Mouse (Mus musculus) liver, embryonic 15.5 days (tissue): ENCODE results near the gene Sntg2. TPM values are rescaled to one million over a fixed set of nuclear protein-coding genes. Genes with fewer than 3 reads are reported as not detected.

Experiments used
- ATAC-seq: fragments of 200-750 bp; cut with Nextera tagmentation; 2 replicates; pipeline ENCODE4 v1.8.0; 2017; ENCODE audit warnings: moderate number of reproducible peaks, mild to moderate bottlenecking, moderate library complexity; ENCODE audit not compliant: insufficient read depth
- H3K27ac ChIP-seq: fragments of 300-500 bp; sonication (generic); replicated peaks from 2 replicates; pipeline ENCODE4 v1.5.1; 2015; ENCODE audit warnings: mild to moderate bottlenecking, inconsistent platforms
- H3K27me3 ChIP-seq: fragments of 300-500 bp; sonication (generic); 2 replicates; pipeline ENCODE4 v1.6.1; 2015; ENCODE audit warnings: mild to moderate bottlenecking, inconsistent platforms
- H3K36me3 ChIP-seq: fragments of 300-500 bp; sonication (generic); replicated peaks from 2 replicates; pipeline ENCODE4 v1.6.1; 2015; ENCODE audit warnings: moderate library complexity, mild to moderate bottlenecking, inconsistent platforms
- H3K4me1 ChIP-seq: fragments of 300-500 bp; sonication (generic); replicated peaks from 2 replicates; pipeline ENCODE4 v1.6.1; 2015; ENCODE audit warnings: inconsistent platforms
- H3K4me2 ChIP-seq: fragments of 300-500 bp; sonication (generic); 2 replicates; pipeline ENCODE4 v1.6.1; 2015; ENCODE audit warnings: moderate library complexity, mild to moderate bottlenecking, inconsistent platforms
- H3K4me3 ChIP-seq: fragments of 300-500 bp; sonication (generic); replicated peaks from 2 replicates; pipeline ENCODE4 v1.5.1; 2015; ENCODE audit warnings: mild to moderate bottlenecking, inconsistent platforms
- H3K9ac ChIP-seq: fragments of 300-500 bp; sonication (generic); 2 replicates; pipeline ENCODE4 v1.6.1; 2015; ENCODE audit warnings: moderate library complexity, mild to moderate bottlenecking, inconsistent platforms
- H3K9me3 ChIP-seq: fragments of 300-500 bp; sonication (generic); replicated peaks from 2 replicates; pipeline ENCODE4 v1.6.1; 2016; ENCODE audit warnings: inconsistent platforms
- WGBS: fragments of 180-500 bp; shearing (Covaris S2); methylation state at CpG from one replicate; pipeline ENCODE4 v1.1.7; 2015; ENCODE audit warnings: mixed read lengths; ENCODE audit not compliant: insufficient replicate concordance; 5-methylcytosine and 5-hydroxymethylcytosine counted together
- polyA plus RNA-seq: library from polyadenylated mRNA; unstranded; fragments of >200 nt; fragmentation: Nextera tagmentation; extraction: Ambion mirVana; gene quantifications from 2 replicates; pipeline ENCODE4 v1.2.1, GENCODE M21; 2015

The Sntg2 gene
- polyA plus RNA-seq, 1 experiment from 2014 or later = 0.10 TPM

DNA sequence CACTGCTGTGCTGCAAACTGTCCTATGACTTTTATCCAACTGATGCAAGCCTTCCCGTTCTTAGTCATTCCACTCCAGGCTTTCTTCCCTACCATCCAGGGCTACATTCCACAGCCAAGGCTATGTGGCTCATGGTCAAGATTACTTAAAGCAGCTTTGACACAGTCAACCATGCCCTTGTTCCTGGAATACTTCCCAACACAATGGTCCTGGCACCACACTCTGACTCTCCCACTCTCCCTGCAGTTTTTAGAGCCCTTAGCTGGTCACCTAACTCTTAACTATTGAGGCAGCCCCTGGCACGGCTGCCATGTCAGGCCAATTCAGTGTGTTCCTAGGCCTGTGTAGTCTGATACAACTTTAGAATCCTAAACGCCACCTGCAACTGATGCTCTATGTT is 212.7 kb downstream of the Sntg2 start:
- Histone ChIP-seq H3K36me3 (no peaks in the 10 kb centered on the region), H3K4me3 (no peak overlapping the region), H3K4me2 (no peak overlapping the region), H3K27ac (no peak overlapping the region), H3K9me3 (no peaks in the 10 kb centered on the region), H3K9ac (no peak overlapping the region), H3K4me1 (no peaks in the 10 kb centered on the region), H3K27me3 (no peaks in the 10 kb centered on the region)
- no peak for ATAC-seq
- 65% methylated on average over 3 of the region's 3 CpGs for WGBS

DNA sequence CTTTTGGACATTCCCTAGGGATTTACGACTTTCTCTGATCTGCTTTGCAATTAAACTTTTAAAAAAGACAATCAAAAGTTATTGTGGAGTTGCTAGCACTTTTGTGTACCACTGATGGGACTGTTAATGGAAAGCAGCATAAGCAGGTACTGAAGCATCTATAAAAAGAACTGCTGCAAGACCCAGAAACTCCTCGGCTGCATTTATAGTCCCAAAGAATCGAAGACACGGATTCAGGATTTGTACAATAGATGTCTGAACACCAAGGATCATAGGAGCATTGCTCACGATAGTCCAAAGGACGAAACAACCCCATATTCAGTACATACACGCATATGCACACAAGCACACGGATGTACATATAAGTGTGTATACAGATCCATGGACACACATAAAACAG is 213.4 kb downstream of the Sntg2 start:
- H3K4me3 ChIP-seq = no peak overlapping the region
- no peaks in the 10 kb centered on the region for H3K4me1 ChIP-seq
- 65% methylated on average over 8 of the region's 8 CpGs for WGBS
- no peaks in the 10 kb centered on the region for H3K36me3 ChIP-seq
- no peaks in the 10 kb centered on the region for H3K9me3 ChIP-seq
- no peak overlapping the region for H3K9ac ChIP-seq
- no peak for ATAC-seq
- H3K27me3 ChIP-seq = no peaks in the 10 kb centered on the region
- H3K4me2 ChIP-seq = no peak overlapping the region
- H3K27ac ChIP-seq = no peak overlapping the region

DNA sequence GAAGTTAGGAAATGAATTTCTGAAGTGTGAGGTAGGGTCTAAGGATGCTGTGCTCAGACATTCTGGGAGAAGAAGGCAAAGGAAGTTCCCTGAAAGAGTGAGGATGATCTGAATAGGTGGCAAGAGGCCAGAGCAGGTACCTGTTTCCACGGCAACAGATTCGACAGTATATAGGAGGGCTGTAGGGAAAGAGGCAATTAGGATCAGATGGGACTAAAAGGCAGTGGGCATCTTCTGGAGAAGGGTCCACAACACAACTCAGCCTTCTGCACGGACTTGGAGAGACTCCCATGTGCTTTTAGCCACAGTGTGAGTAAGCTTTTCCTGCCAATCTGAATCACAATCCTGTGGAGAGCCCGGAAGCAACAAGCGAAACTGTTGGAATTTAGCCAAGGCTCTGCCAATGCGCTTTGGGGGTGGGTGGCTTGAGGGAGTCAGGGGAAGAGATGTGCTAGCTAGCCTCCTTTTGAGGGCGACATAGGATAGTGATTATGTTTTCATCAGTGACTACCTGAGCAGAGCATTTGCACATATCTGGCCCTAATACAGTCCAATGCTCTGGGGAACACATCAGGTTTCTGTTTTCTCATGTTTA is 219.0 kb downstream of the Sntg2 start:
- ATAC-seq = no peak
- no peaks in the 10 kb centered on the region for H3K36me3 ChIP-seq
- no peak overlapping the region for H3K4me3 ChIP-seq
- H3K4me2 ChIP-seq = no peak overlapping the region
- 50% methylated on average over 7 of the region's 7 CpGs for WGBS
- no peak overlapping the region for H3K9ac ChIP-seq
- H3K4me1 ChIP-seq = no peaks in the 10 kb centered on the region
- no peaks in the 10 kb centered on the region for H3K9me3 ChIP-seq
- no peaks in the 10 kb centered on the region for H3K27me3 ChIP-seq
- no peak overlapping the region for H3K27ac ChIP-seq

DNA sequence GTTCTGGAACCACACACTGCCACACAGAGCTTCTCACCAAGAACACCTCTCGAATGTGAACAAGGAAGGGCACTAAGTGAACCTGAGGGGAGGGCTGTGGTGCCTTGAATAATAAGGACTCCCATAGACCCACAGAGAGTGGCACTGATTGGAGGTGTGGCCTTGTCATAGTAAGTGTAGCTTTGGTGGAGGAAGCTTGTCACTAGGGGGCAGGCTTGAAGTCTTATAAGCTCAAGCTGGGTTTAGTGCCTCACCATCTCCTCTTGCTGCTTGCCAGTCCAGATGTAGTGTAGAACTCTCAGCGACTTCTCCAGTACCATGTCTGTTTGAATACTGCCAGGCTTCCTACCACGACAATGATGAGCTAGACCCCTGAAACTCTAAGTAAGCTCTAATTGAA is 231.1 kb downstream of the Sntg2 start:
- H3K36me3 ChIP-seq = no peaks in the 10 kb centered on the region
- H3K4me3 ChIP-seq = no peak overlapping the region
- no peak overlapping the region for H3K27ac ChIP-seq
- no peak overlapping the region for H3K4me2 ChIP-seq
- ATAC-seq = no peak
- no peaks in the 10 kb centered on the region for H3K27me3 ChIP-seq
- 40% methylated on average over 3 of the region's 3 CpGs for WGBS
- no peaks in the 10 kb centered on the region for H3K9me3 ChIP-seq
- H3K4me1 ChIP-seq = no peaks in the 10 kb centered on the region
- no peak overlapping the region for H3K9ac ChIP-seq

DNA sequence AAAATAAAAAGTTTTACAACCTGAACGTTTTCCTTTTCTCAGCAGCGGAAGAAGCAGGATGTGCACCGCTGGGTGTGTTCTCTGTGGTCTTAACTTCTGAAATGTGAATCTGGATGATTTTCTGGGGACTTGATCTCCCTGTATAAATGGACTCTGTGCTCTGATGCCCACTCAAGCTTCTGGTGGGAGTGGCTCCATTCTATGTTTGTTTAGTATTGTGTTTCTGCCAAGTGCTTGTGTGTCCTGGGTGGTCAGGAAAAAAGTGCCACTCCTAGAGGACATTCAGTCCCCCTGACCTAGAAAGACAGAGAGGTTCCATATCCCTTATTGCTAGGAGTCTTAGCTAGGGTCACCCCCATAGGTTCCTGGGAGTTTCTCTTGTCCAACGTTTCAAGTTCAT is 240.7 kb downstream of the Sntg2 start, which contains the start of gene Tpo:
TSS of gene Tpo (minus strand) at position 101 of the 400 bp plus-strand sequence.
- 59% methylated on average over 4 of the region's 4 CpGs for WGBS
- no peaks in the 10 kb centered on the region for H3K27me3 ChIP-seq
- no peaks in the 10 kb centered on the region for H3K36me3 ChIP-seq
- ATAC-seq = no peak
- no peak within 1 kb of the TSS for H3K4me3 ChIP-seq
- H3K9ac ChIP-seq = no peak within 1 kb of the TSS
- no peaks in the 10 kb centered on the region for H3K9me3 ChIP-seq
- no peak within 1 kb of the TSS for H3K4me2 ChIP-seq
- no peaks in the 10 kb centered on the region for H3K4me1 ChIP-seq
- no peak within 1 kb of the TSS for H3K27ac ChIP-seq

DNA sequence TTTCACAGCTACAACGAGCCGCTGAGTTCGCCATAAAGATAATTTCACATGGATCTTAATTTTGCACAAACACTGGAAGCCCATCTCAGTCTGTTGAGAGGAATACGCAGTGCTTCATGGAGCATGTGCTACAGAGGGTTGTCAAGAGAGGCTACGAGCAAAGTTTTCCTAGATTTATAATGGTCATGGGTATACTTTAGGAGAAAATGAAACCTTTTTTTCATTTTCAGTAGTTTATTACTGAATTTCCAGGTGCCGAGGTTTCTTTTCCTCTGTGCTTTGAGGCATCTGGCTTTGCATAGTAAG is 243.8 kb downstream of the Sntg2 start:
- Histone ChIP-seq H3K4me3 (no peak overlapping the region), H3K27ac (no peak overlapping the region), H3K27me3 (no peaks in the 10 kb centered on the region), H3K9ac (no peak overlapping the region), H3K36me3 (no peaks in the 10 kb centered on the region), H3K9me3 (no peaks in the 10 kb centered on the region), H3K4me2 (no peak overlapping the region), H3K4me1 (no peaks in the 10 kb centered on the region)
- ATAC-seq = no peak
- WGBS = 69% methylated on average over 6 of the region's 6 CpGs

DNA sequence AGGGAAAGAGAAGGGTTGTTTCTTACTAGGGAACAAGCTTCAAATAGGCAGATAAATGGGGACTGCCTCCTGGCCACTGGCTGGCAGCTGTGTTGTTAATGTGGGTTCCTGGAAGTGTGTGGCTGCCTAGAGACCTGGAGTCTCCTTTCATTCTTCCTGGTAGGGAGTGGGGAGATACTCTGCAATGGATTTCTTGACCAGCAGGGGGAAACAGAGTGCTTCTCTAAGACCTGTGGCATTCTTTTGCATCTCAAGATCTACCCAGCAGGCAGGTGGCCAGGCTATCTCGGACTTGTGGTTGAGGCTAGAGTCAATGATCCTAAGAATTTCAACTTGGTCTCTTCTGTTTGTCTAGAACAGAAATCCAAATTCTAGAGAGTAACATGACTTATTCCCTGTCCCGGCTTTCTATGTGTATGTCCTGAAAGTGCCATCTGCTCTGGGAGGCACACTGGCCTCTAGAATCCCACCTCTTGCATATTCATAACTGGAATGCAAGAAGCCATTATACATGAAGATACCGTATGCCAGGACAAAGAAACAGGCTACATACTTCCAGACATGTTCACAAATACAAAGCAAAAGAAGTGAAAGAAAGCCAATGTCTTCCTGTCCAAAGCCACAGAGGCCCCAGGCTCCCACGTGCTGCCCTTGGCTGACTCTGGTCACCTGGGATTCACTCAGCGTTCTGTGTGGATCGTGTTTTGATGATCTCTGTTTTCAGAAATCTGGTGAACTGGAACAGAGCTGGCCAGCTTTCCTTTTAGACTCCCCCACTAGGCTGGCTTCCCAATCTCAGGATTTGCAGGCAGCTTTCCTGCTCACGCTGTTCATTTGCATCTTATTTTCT is 244.4 kb downstream of the Sntg2 start:
- no peaks in the 10 kb centered on the region for H3K36me3 ChIP-seq
- H3K4me3 ChIP-seq = no peak overlapping the region
- H3K27ac ChIP-seq = no peak overlapping the region
- 45% methylated on average over 7 of the region's 7 CpGs for WGBS
- H3K27me3 ChIP-seq = no peaks in the 10 kb centered on the region
- H3K4me1 ChIP-seq = no peaks in the 10 kb centered on the region
- no peak overlapping the region for H3K9ac ChIP-seq
- no peak for ATAC-seq
- no peak overlapping the region for H3K4me2 ChIP-seq
- no peaks in the 10 kb centered on the region for H3K9me3 ChIP-seq

Other genes starting within 250 kb of the Sntg2 start
- not detected in 2 replicates for gene Tpo, start 240.8 kb downstream of the Sntg2 start, polyA plus RNA-seq
- gene Tmem18, start 211.1 kb upstream of the Sntg2 start, polyA plus RNA-seq = 7.6 and 8.3 TPM in 2 replicates